Mouse (Mus musculus): ENCODE measurements around the gene Ffar2. TPM values are rescaled to one million over a fixed set of nuclear protein-coding genes. Genes with fewer than 3 reads are reported as not detected.
"Not testable (repeated sequence)": the region's sequence is repeated elsewhere in the genome, so short reads cannot be mapped to it uniquely, and the experiment has no call there.

Ffar2 gene
- polyA plus RNA-seq (2012; rRNA removed), result 0.46 and 0.55 TPM in 2 replicates

GRCm38 (mm10) chr7:30823675-30824074, at the start of gene Ffar2:
Gene Ffar2, minus strand, starts transcription at chr7:30823775.
- DNase-seq (ENCODE audit: low spot score), result no peak

- DNase-seq (ENCODE audit: low spot score), result peak; percentile 46
These were observed 49.5 kb upstream of the Ffar2 start for GRCm38 (mm10) chr7:30873083-30873482.

- DNase-seq (ENCODE audit: low spot score), result no peak
These were observed 39.8 kb upstream of the Ffar2 start for GRCm38 (mm10) chr7:30863386-30863785.

- no peak for DNase-seq (ENCODE audit: low spot score)
These were observed 37.9 kb upstream of the Ffar2 start, which contains the start of gene Ffar1 for GRCm38 (mm10) chr7:30861464-30861863. Gene Ffar1, minus strand, starts transcription at chr7:30861564.

GRCm38 (mm10) chr7:30859635-30860402, 36.2 kb upstream of the Ffar2 start:
- DNase-seq (ENCODE audit: low spot score), result no peak

- DNase-seq (ENCODE audit: low spot score), result peak; percentile 59
These were observed 35.7 kb upstream of the Ffar2 start for GRCm38 (mm10) chr7:30859290-30859634.

GRCm38 (mm10) chr7:30857746-30858145, 34.2 kb upstream of the Ffar2 start:
- no peak for DNase-seq (ENCODE audit: low spot score)

GRCm38 (mm10) chr7:30856078-30856477, 32.5 kb upstream of the Ffar2 start, which contains the start of gene Ffar3:
Gene Ffar3, minus strand, starts transcription at chr7:30856178.
- no peak for DNase-seq (ENCODE audit: low spot score)

GRCm38 (mm10) chr7:30851421-30851820, 27.8 kb upstream of the Ffar2 start:
- no peak for DNase-seq (ENCODE audit: low spot score)

- no peak for DNase-seq (ENCODE audit: low spot score)
These were observed 24.4 kb upstream of the Ffar2 start for GRCm38 (mm10) chr7:30847934-30848333.

GRCm38 (mm10) chr7:30847386-30847785, 23.8 kb upstream of the Ffar2 start:
- DNase-seq (ENCODE audit: low spot score), result no peak

GRCm38 (mm10) chr7:30846505-30847053, 23.0 kb upstream of the Ffar2 start:
- DNase-seq (ENCODE audit: low spot score), result no peak

GRCm38 (mm10) chr7:30844676-30845297, 21.2 kb upstream of the Ffar2 start:
- DNase-seq (ENCODE audit: low spot score), result no peak

GRCm38 (mm10) chr7:30842092-30842491, 18.5 kb upstream of the Ffar2 start:
- DNase-seq (ENCODE audit: low spot score), result no peak

GRCm38 (mm10) chr7:30841379-30841778, 17.8 kb upstream of the Ffar2 start:
- no peak for DNase-seq (ENCODE audit: low spot score)

GRCm38 (mm10) chr7:30840306-30840705, 16.7 kb upstream of the Ffar2 start:
- no peak for DNase-seq (ENCODE audit: low spot score)

- DNase-seq (ENCODE audit: low spot score), result no peak
These were observed 13.7 kb upstream of the Ffar2 start for GRCm38 (mm10) chr7:30837277-30837676.

- not testable (repeated sequence) for DNase-seq (ENCODE audit: low spot score)
These were observed 9.1 kb upstream of the Ffar2 start for GRCm38 (mm10) chr7:30832684-30833083.

- no peak for DNase-seq (ENCODE audit: low spot score)
These were observed 8.7 kb upstream of the Ffar2 start for GRCm38 (mm10) chr7:30832261-30832660.

GRCm38 (mm10) chr7:30829428-30829827, 5.9 kb upstream of the Ffar2 start:
- no peak for DNase-seq (ENCODE audit: low spot score)

- not testable (repeated sequence) for DNase-seq (ENCODE audit: low spot score)
These were observed 5.3 kb upstream of the Ffar2 start for GRCm38 (mm10) chr7:30828871-30829270.

GRCm38 (mm10) chr7:30826660-30827059, 3.1 kb upstream of the Ffar2 start:
- DNase-seq (ENCODE audit: low spot score), result no peak

- DNase-seq (ENCODE audit: low spot score), result no peak
These were observed 731 bp upstream of the Ffar2 start for GRCm38 (mm10) chr7:30824306-30824705.

Data from urinary bladder, adult 2 months (tissue).